Comparison of ENCODE assay signal across 11 mouse cellular contexts in the genomic region with DNA sequence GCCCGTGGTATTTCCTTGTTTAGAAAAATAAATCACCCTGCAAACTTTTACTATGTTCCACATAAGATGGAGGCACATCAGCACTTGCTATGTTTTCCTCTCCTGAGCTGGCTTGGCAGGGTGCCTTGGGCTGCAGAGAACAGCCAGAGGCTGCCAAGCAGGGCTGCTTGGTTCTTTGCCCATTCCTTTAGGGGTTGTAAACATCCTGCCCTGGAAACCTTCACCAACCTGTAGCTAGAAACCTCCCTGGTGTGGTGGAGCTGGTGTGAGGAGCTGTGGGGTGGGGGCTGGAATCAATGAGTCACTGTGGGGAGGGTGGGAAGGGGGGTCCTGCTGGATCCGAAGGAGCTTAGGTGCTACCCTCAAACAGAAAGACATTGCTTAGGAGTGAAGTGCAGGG.
DNase-seq lines count a peak whose midpoint lies in the region; ATAC-seq and TF ChIP-seq lines count a peak whose summit lies in the region.
"Had no signal": no experiment of that assay in that cellular context is flagged by ENCODE, and none has a peak within 500 bp of the region (broad histone marks: within the 10 kb centered on the region; RNA-seq: fewer than 3 reads in every experiment).

No protein-coding gene starts in this region.

- no peak overlapping the region for H3K27ac ChIP-seq in intestine, embryonic 14.5 days (ENCODE audit: low read depth)
- no peak overlapping the region for H3K27ac ChIP-seq in intestine, postnatal 0 days (ENCODE audit: low read depth, low read length)
- H3K27ac ChIP-seq: embryonic facial prominence, embryonic 12.5 days; kidney, postnatal 0 days; midbrain, embryonic 12.5 days had no signal

- H3K27me3 ChIP-seq in intestine, embryonic 14.5 days (replicated peaks; ENCODE audit: control insufficient read depth, insufficient read depth, low read length): no peaks in the 10 kb centered on the region
- H3K27me3 ChIP-seq in intestine, postnatal 0 days (replicated peaks; ENCODE audit: control insufficient read depth, insufficient read depth, low read length): no peaks in the 10 kb centered on the region
- H3K27me3 ChIP-seq: embryonic facial prominence, embryonic 12.5 days had no signal

- peaks cover 3% of the 10 kb centered on the region; the same call in 1 of the 2 replicates for H3K4me1 ChIP-seq in intestine, embryonic 14.5 days (replicated peaks; ENCODE audit: control insufficient read depth, insufficient read depth, low read length)
- H3K4me1 ChIP-seq in intestine, postnatal 0 days (replicated peaks; ENCODE audit: control insufficient read depth, insufficient read depth, low read length): no peaks in the 10 kb centered on the region

- H3K4me2 ChIP-seq in intestine, embryonic 14.5 days (ENCODE audit: low read length): no peak overlapping the region
- no peak overlapping the region for H3K4me2 ChIP-seq in intestine, postnatal 0 days (replicated peaks; ENCODE audit: low read depth)
- H3K4me2 ChIP-seq: embryonic facial prominence, embryonic 12.5 days; midbrain, embryonic 12.5 days had no signal

- no peaks in the 10 kb centered on the region for H3K36me3 ChIP-seq in intestine, embryonic 14.5 days (ENCODE audit: control insufficient read depth, insufficient read depth, low read length)
- no peaks in the 10 kb centered on the region for H3K36me3 ChIP-seq in intestine, postnatal 0 days (ENCODE audit: control insufficient read depth, insufficient read depth)
- H3K36me3 ChIP-seq: embryonic facial prominence, embryonic 12.5 days; midbrain, embryonic 12.5 days had no signal

- WGBS in intestine, embryonic 14.5 days: 50% methylated on average over 2 of the region's 2 CpGs
- WGBS in intestine, postnatal 0 days: 55% methylated on average over 2 of the region's 2 CpGs

- H3K9ac ChIP-seq in intestine, embryonic 14.5 days (ENCODE audit: low read length): no peak overlapping the region
- H3K9ac ChIP-seq in intestine, postnatal 0 days (ENCODE audit: low read depth, low read length): no peak overlapping the region
- H3K9ac ChIP-seq: embryonic facial prominence, embryonic 12.5 days; midbrain, embryonic 12.5 days had no signal

- H3K9me3 ChIP-seq in intestine, embryonic 14.5 days (ENCODE audit: control insufficient read depth, low read length): no peaks in the 10 kb centered on the region
- H3K9me3 ChIP-seq in intestine, postnatal 0 days (ENCODE audit: control insufficient read depth): no peaks in the 10 kb centered on the region
- H3K9me3 ChIP-seq: embryonic facial prominence, embryonic 12.5 days; midbrain, embryonic 12.5 days had no signal

- peak; percentile 42 to 63 for DNase-seq in cerebellum, postnatal 10 days
- no peak for DNase-seq in intestine, embryonic 14.5 days (ENCODE audit: low spot score)
- DNase-seq in urinary bladder, postnatal 10 days (ENCODE audit: low spot score): peak; percentile 23
- no peak for DNase-seq in urinary bladder, adult 2 months (ENCODE audit: low spot score)
- no peak for DNase-seq in layer of hippocampus, postnatal 36 days
- no peak for DNase-seq in cerebellum, adult 18-20 months

- no peak overlapping the region for H3K4me3 ChIP-seq in intestine, embryonic 14.5 days (ENCODE audit: low read depth, low read length)
- H3K4me3 ChIP-seq in intestine, postnatal 0 days (ENCODE audit: low read depth, low read length): no peak overlapping the region
- H3K4me3 ChIP-seq: embryonic facial prominence, embryonic 12.5 days; midbrain, embryonic 12.5 days had no signal

- no peak for TF ChIP-seq CTCF in intestine, postnatal 0 days (IDR thresholded peaks at IDR 0.05; ENCODE audit: low read depth)

- no peak for ATAC-seq in cerebellum, adult (ENCODE audit: insufficient number of reproducible peaks, low FRiP score, low TSS enrichment)
- ATAC-seq in intestine, embryonic 14.5 days (replicated peaks; ENCODE audit: low FRiP score, low TSS enrichment, low read depth): 0 out of 2 replicates have a peak, but pooled peaks have one; percentile 47
- ATAC-seq in intestine, postnatal 0 days: no peak

Comparison
In these comparisons a context has a peak if more than half of its experiments do, and no peak if none do; other contexts are left out.
1. DNase-seq: peak in cerebellum, postnatal 10 days (2 of 2) and urinary bladder, postnatal 10 days (single experiment); none in intestine, embryonic 14.5 days (single experiment), urinary bladder, adult 2 months (single experiment), layer of hippocampus, postnatal 36 days (0 of 2) and cerebellum, adult 18-20 months (0 of 2).